Mouse (Mus musculus) kidney, postnatal 36 days (tissue): ENCODE data around the gene Pak7.
"Not testable (repeated sequence)": the region's sequence is repeated elsewhere in the genome, so short reads cannot be mapped to it uniquely, and the experiment has no call there.

Experiments used
- DNase-seq, 2 experiments: peaks; one replicate each; pipeline ENCODE4 v3.0.0; 2021 to 2022; ENCODE audit warnings: mixed read lengths in 2 of 2

The Pak7 gene

DNA sequence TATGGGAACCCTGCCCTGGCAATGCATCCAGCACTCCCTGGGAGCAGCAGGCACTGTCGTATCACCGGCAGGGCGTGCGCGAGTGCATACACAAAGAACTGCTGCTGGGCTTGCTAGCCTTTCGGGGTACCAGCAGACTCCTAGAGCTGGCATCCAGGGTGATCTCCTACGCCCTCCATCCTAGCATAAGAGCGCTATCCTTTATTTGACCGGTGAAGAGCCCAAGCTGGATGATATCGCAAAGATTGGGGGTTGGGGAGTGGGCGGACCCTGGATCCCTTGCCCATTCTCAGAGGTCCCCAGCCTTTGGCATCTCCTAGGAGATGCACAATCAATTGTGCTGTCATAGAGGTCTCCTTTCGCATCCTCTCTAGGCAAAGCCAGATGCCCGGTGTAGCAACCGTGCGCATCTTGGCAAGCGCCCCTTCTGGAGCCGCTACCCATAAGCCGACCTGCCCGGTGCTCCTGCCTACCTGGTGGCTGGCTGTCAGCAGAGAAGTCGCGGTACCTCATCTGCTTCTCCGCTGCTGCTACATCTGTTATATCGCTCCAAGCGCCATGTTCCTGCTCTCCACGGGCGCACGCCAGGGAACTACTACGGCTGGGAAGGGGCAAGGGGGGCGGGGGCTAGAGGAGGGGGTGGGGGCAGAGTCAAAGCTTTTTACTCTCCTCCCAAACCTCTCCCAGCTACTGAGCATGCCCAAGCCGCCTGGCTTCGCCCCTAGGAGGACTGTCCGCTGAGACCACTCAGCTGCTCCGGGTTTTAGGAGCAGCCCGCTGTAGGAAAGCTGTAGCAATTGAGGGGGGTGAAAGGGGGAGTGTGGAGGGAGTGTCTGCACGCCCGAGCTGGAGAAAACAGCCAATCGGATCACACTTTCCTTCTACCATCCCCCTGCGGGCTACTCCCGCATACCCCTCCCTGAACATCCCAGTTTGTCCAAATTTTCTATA lies at the start of gene Pak7:
TSS of gene Pak7 (minus strand) at position 787 of the 951 bp plus-strand sequence.
- DNase-seq, result no peak

DNA sequence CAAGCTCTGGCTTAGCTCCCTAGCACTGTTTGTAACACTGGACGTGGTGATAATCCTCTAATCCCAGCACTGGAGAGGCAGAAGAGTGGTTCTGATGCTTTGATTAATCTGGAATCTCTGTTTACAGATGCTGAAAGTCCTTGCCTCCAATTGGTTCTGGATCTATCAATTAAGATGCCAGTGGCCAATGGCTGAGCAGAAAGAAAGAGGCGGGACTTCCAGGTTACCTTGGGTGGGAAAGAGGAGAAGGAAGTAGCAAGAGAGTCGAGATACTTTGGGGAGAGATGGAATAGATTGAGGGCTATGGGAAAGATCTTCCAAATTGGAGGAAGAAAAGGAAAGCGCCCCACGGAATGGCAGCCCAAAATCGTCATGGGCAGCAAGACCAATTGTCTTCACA lies 37.8 kb upstream of the Pak7 start:
- DNase-seq, result no peak

DNA sequence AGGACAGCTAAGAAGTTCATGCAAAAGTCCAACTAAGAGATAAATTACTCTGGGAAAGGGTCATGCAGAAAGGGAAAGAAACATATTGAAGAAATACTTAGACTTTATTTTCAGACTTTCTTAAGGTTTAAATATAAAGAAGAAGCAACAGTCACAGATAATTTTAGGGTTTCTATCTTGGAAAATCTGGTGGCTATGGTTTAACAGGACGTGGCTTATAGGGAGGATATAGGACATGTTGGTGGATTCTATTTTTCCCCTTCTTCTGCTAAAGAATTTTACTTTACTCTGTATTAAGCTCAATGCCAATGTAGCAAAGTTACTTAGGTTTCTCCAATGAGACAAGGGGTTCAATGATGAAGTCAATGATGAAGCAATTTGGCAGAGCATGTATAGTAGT lies 31.8 kb upstream of the Pak7 start:
- no peak for DNase-seq

DNA sequence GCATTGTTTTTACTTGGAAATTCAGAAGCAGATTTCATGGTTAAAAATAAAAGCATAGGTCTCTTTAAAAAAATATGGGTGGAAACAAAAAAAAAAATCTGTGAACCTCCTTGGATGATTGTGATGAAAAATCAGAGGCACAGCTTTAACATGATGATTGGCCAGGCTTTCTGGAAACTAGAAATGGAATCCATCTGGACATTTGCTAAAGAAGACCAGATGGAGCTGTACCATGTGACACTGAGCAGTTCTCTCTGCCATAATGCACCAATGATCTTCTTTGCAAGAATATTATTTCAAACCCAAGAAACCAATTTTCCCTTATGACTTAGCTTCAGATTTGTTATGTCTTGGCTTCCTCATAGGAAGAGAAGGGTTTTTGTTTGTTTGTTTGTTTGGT lies 28.6 kb upstream of the Pak7 start:
- no peak for DNase-seq

DNA sequence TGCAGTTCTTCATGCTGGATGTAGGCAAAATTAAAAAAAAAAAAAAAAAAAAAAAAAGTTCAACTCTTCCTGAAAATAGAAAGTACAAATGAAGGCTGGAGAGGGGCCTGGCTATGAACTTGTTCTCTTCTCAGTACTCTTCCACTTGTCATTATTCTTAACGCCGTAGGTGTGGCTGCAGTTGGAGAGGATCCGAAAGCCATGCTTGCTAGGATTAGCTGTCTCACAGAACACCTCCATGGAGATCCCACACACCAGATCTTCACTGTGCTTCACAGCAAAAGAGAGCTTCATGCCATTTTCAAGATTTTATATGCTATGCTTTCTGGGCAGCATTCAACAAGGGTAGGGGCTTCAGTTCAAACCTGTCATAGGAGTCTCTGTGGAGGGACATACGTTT lies 14.8 kb upstream of the Pak7 start:
- DNase-seq, result no peak

DNA sequence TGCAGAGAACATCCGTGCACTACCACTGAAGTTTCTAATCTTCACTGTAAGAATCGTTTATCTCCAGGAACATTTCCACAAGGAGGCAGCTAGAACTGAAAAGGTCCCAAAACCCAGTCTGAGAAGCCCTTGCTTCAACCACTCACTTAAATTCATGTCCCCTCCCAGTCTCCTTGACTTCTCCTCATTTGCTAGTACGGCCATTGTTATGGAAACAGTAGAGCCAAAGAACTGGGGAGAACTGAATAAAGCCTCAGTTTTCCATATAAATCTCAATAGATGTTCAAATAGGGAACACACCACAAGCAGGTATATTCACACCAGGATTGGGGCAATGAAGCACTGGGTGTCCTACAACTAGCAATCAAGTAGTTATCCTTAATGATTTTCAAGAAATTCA lies 12.4 kb downstream of the Pak7 start:
- no peak for DNase-seq

DNA sequence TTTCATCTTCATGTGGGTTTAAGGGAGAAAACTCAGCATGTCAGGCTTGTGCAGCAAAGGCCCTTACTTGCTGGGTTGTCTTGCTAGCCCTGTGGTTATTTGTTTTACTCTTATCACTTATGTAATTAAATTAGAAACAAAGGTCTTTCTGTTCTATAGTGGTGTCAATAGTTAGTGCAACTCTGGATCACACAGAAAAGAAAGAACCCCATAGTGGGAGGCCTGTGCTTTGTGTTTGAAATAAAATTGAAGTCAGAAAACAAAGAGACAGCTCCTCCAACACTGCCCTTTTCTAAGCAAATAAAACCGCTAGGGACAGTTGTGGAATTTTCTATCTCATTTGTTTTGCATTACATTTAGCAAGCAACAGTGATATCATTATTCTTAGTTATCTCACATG lies 15.4 kb downstream of the Pak7 start:
- DNase-seq, result no peak

DNA sequence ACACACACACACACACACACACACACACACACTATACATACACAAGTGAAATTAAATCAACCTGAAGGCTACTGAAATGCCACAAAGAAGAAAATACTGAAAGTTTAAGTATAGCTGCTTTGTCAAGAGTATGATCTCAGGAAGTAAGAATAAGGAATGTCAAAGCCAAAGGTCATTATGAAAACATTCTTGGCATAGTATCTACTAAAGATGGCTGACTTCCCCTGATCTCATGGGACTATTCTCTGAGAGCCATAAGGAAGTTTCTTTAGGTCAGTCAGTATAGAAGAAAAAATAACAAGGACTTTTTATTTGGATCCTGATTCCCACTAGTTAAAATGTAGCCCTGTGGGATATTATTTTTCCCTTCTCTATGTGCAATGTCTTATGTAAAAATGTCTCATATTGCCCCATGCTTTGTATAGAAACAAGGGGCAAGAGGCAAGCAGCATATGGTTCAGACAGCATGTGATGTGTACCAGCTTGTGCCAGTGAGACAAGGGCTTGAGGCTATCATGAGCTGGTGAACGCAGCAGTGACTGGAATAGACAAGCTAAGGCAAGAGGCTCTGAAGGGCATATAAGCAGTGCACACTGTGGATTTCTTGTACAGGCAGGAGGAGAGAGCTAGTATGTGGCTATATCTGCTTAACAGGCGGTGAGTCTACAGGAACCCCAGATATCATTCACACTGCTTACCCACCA lies 36.2 kb downstream of the Pak7 start:
- no peak for DNase-seq

DNA sequence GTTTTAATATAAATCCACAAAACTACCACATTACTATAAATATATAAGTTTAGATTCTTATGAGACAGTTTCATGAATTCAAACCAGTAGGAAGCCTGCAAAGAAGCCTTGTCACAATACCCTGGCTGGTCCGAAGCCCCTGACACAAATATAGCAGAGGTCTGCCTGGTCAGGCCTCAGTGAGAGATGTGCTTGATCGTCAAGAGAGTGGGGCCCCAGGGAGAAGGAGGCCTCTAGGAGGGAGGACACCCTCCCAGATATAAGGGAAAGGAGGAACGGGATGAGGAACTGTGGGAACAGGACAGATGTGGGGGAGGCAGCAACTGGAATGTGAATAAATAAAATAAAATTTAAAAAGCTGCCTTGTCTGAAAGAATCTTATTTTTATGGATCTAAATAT lies 37.3 kb downstream of the Pak7 start:
- no peak for DNase-seq

DNA sequence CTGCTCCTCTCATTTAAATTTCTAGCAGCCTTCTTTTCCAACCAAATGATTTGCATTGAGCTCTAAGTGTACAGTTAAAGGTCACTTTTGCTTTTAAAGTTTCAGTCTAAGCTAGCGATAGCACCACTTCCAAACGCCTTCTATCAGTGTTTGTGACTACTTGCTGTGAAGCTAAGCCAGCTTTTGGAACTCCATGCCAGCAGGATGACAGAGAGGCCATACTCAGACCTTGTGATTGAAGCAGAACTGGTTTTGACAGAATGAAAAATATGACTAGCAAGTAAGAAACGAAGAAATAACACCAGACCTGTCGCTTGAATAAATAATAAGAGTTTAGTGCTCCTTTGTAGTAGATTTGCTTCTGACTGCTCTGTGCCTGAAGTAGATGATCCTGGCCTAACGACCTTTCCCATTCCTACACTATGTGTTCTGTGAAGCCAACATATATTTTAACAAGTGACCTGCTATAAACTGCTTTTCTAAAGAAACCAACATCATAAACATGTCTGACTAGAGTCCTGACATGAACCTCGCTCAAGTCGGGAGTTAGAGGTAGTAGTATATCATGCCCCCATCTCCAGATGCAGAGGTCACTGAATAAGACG lies 38.0 kb downstream of the Pak7 start:
- DNase-seq, result no peak

DNA sequence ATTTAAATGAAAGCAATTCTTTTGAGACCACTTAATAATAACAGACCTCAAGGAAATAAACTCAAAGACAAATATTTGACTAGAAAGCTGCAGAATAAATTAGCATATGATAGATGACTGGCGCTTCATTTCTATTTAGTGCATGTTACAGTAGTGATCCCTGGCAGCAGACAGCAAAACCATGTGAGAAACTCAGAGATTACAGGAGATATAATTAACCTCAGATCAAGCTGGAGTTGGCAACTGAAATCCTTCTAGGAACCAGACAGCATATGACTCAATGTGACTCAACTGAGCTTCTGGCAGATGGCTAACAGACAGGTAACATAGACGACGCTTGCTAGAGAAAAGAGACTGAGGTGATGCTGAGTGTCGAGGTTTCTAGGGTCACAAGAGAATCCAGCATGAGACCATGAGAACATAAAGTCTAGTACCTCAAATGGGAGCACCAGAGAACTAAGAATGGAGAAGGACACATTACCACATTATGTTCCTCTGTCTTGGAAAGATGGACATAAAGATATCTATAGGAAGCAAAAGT lies 43.5 kb downstream of the Pak7 start:
- DNase-seq, result not testable (repeated sequence)

DNA sequence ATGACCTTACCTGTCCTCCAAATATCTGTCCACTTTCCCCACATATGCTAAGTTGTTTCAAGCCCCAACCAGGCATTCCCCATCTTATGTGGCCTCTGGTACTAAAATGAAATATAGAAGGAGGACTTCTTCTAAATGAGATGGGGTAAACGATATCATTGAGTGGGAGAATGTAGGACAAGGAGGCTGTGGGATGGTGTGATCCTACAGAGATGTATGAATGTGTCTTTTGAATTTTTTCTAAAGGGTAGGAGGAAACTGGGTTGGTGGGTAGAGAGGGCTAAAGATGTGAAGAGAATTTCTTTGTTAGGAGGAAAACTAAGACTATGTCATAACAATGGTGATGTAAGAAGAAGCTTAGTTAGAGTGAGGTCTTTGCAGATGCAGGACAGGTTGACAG lies 57.8 kb downstream of the Pak7 start:
- DNase-seq, result no peak

DNA sequence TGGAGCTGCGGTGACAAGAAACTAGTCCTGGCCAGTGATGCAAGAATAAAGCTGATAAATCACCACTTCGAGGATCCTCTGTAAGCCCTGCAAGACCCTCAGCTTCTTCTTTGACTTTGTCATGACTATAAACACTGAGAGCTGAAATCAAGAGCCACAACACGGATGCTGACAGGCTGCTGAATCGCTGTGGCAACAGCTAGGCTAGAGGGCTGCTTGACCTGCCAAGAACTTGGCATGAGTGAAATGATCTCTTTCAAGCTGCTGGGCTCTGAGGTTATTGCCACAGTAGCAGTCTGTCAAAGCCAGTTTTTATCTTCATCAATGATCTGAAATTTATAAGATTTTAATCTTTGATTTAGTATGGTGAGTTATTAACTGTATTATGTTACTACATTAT lies 62.1 kb downstream of the Pak7 start:
- no peak for DNase-seq

DNA sequence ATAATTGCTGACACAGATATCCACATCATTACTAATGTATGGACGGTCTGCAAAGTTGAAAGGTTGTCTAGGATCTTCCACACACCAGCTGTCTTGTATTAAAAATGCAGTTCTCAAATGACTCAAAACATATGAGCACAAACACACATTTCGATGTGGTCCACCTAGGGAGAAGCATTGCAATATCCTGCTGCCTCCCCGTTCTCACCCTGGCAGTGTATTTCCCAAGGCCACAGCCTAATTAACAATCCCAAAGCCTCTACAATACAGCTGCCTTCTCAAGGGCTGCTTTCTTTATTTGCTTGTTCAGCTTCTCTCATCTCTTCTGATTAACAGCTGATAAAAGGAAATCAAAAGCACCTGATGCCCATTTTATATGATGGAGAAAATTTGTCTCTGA lies 78.5 kb downstream of the Pak7 start:
- DNase-seq, result no peak

DNA sequence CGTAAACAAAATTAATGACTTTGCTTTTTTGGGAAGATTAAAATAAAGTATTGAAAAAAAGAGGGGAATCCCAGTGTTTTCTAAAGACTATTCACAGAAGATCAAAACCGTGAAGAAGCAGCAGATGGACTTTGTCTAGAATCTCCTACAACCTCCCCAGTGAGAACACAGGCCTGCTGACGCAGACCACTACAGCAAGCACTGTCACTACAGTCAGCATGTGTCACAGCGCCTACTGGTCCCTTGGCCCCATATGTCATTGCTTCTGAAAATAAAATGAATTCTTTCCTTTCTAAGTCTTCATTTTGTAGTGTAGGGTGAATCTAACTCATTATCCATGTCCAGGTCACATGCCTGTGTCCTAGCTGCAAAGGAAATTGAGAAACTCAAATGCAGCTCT lies 79.0 kb downstream of the Pak7 start:
- DNase-seq, result no peak

DNA sequence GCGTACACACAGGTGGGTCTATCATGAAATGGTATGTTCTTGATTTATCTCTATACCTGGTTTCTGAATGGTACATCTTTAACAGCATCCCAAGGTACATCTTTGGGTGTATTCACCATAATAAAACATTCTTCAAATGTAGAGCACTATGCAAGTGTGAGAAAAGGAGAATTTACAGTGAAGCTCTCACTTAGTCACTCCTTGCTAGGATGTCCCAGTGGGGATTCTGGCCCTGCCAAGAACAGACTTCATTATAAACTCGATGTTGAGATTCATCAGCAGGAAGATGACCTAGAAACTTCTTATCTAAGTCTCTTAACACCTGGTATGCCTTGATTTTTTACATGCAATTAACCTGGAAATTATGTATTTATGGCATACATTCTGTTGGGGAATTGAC lies 85.6 kb downstream of the Pak7 start:
- no peak for DNase-seq

DNA sequence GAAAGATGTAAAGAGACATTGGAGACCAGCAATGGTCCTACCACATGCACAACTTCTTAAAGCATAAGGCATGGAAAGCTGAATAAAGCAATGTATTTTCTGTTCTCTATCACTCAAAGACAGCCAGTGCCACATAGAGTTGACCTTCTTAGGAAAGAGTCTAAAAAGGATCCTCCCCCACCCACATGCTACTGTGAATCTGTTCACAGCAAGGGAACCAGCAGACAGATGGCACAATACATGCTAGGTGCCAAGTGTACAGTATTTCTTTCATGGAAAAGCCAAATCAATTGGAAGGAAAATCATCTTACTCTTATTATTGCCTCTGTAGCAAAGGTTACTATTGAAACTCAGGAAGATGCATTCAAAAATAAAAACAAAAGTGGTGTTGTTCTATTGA lies 86.4 kb downstream of the Pak7 start:
- no peak for DNase-seq

DNA sequence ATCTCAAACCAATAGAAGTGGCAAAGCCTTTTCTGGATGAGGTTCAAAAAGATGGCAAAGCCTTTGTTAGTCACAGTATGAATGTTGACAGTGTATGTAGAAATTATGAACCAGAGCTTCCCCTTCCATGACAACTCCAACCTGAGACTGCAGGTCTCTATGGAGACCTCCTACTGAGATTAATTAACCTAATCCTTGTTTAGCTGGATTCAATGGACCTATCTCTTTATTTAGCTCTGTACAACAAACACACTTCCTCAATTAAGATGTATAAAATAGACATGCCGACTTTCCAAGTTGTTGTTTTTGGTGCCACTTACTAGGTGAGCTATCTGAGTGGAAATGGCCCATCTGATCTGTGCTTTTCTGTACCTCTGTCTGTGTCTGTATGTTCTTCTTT lies 90.4 kb downstream of the Pak7 start:
- no peak for DNase-seq

DNA sequence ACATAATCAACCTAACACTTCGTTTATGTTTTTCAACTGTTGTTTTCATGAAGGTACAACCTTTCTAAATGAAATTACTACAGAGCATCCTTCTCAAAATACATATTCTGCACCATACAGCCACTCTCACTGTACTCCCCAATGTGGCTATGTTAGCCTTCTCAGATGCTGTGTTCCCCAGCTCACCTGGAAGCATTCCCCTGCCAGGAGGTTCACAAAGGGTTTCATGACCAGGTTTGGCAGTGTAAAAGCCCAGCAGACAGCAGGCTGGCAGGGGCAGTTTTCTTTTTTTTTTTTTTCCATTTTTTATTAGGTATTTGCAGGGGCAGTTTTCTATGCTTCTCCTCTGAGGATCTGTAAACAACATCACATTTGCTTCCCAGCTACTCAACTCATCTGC lies 105.7 kb downstream of the Pak7 start:
- DNase-seq, result no peak

DNA sequence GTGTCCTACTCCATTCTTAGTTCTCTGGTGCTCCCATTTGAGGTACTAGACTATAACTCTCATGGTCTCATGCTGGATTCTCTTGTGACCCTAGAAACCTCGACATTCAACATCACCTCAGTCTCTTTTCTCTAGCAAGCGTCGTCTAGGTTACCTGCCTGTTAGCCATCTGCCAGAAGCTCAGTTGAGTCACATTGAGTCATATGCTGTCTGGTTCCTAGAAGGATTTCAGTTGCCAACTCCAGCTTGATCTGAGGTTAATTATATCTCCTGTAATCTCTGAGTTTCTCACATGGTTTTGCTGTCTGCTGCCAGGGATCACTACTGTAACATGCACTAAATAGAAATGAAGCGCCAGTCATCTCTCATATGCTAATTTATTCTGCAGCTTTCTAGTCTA lies 145.8 kb downstream of the Pak7 start:
- not testable (repeated sequence) for DNase-seq

DNA sequence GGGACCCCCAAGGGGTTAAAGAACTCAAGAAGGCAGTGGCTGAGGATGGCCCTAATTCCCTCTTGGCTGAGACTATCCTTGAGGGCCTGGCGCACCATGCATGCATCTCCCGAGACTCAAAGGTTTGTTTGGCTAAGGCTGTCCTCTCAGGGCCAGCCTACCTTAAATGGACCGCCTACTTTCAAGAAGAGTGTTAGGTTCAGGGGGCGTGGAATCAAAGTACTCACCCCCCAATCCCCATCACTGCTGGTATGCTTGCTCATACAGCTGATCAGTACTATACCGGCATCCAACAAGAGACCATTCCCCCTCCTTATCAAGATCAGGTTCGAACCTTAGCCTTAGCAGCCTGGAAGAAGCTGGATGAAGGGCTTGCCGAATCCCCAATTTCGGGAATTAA lies 156.5 kb downstream of the Pak7 start:
- DNase-seq, result no peak

DNA sequence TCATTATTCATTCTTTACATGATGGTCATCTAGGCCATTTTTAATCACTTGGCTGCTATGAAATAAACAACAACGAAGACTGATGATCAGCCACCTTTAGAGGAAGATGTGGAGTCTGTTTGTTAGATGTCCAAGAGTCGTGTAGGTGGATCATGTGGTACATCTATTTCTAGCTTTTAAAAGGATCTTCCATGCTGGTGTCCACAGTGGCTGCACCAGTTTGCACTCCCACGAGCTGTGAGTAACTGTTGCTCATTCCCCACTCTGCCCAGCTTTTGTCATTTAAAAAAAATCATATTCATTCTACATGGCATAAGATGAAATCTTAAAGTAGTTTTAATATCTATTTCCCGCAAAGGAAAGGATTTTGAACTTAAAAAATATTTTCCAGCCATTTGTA lies 183.7 kb downstream of the Pak7 start:
- DNase-seq, result no peak

DNA sequence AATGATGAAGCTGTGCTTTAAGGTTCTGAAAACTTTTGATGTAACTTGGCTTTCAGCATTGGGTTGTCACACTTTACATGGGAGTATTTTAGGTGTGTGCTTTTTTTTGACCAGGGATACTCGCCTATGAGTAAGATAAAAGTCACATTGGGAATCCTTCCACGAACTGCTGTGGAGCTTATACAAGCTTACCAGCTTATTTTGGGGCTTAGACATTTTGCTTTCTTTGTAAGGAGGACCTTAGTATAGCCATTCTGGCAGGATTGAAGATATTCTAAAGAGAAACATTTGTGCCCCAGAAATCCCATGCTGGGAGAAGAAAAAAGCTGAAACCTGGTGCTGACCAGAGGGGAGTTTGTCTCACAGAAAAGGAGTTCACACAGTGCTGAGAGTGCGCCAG lies 212.7 kb downstream of the Pak7 start:
- DNase-seq, result no peak

DNA sequence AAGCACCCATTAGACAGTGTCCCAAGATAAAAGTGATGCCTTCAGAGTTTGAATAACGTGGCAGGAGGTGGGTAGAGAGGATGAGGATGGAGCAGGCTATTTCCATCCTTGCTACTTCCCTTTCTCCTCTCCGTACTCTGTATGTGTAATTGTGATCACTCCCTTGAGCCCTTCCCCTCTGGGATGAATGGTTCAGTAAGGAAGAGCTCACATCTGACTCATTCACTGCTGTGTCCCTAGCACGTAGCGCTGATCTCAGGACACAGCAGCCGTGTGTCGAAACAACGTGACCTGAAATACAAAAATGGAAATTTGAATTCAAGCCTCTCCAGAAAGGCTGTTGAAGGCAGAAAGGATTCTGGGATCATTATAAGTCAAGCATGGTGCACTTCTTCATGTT lies 237.0 kb downstream of the Pak7 start:
- DNase-seq, result no peak
